Mouse (Mus musculus) right cerebral cortex, adult 18-20 months (tissue): ENCODE data around the gene Kcnq1.

Experiments
- DNase-seq: peaks from one replicate; pipeline ENCODE4 v3.0.0; 2022; ENCODE audit warnings: mixed read lengths

The Kcnq1 gene

DNA sequence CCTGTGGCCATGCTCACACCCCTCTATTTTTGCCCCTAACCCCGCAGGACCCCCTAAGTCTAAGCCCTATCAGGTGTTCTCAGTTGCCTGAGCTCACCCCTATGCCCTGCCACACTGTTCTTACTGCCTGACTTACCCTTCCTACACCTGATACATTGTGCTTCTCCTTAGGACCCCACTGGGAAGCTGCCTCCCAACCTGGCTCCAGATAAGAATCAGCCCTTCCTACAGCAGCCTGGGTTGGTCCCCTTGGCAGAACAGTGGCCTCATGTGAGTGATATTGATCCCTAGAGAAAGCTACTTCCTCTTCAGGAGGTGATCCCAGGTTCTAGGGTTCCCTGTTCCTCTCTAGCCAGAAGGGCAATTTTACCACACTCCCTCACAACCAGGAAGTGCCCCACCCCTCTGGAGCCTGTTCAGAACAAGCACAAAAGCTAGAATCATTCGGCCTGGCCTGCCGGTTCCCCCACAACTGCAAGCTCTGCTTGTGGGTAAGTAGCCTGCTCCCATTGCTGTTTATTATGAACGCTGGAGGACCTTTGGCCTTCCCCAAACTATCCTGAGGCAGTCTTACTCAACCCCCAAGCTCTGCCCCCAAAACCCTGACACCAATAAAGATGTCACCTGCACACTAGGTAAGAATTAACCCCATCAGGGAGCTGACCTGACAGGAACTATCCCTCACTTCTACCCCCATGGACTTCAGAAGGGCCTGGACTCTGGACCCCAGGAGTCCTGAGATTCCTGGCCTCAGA lies 367.4 kb downstream of the Kcnq1 start, which contains the start of gene Slc22a18:
Slc22a18 (plus strand) TSS at position 390 of the 755 bp plus-strand sequence.
- DNase-seq: no peak

DNA sequence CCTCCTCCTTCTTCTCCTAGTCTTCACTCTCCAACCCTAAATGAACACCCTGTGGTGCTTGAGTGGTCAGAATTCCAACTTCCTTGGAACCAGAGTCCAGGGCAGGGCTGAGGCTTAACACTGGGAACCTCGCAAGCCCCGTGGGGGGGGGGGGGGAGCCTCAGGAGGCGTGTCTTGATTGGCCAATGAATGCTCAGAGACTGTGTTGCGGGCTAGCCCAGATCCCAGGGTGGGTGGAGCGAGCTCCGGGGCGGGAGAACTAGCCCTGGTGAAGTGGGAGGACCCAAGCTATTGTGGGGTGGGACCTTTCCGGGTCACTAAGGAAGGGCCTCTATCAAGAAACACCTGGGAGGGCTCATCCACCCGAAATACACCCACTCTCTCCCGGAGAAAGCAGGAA lies 368.6 kb downstream of the Kcnq1 start:
- DNase-seq: no peak

DNA sequence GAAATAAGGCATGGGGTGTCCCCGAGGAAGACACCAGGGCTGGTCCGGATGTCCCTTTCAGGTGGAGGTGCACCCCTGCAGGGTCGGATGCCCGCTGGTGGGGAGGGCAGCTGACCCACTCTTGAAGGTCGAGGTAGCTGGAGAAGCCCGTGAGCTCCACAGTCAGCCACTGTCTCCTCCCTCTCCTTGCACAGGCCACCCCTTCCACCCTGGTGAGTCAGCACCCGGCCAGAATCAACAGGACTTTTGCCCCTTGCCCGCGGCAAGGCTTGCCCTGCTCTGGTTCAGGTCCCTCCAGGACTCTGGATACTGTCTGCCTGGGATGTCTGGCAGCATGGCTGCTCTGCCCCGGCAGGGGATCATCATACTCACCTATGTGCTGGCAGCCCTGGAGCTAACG lies 369.7 kb downstream of the Kcnq1 start:
- DNase-seq: no peak
